Mouse (Mus musculus) MEL (cell line): ENCODE results near the gene Foxf2. TPM values are rescaled to one million over a fixed set of nuclear protein-coding genes. Genes with fewer than 3 reads are reported as not detected.

Experiments
- DNase-seq: peaks from one replicate; pipeline ENCODE4 v3.0.0; 2011; ENCODE audit warnings: low read depth, low spot score
- H3K27ac ChIP-seq: 2 replicates; pipeline ENCODE4 v1.5.1; 2012; ENCODE audit warnings: low read depth, mild to moderate bottlenecking, control low read depth, low read length, moderate library complexity; ENCODE audit not compliant: control insufficient read depth
- H3K27me3 ChIP-seq, 2 experiments: fragments of 150-350 bp in 1 of 2; sonication (generic) in 1 of 2; 2 replicates each; pipeline ENCODE4 v1.6.1; 2012; ENCODE audit warnings: low read length in 2 of 2, mild to moderate bottlenecking in 2 of 2, improper control_type of control experiment in 1 of 2, moderate library complexity in 1 of 2; ENCODE audit not compliant: insufficient read depth in 2 of 2, control insufficient read depth in 1 of 2
- H3K36me3 ChIP-seq, 2 experiments: 2 replicates each; pipeline ENCODE4 v1.6.1; 2012 to 2014; ENCODE audit warnings: low read length in 2 of 2, improper control_type of control experiment in 1 of 2, inconsistent platforms in 1 of 2, mild to moderate bottlenecking in 1 of 2; ENCODE audit not compliant: insufficient read depth in 2 of 2, control insufficient read depth in 1 of 2
- H3K4me1 ChIP-seq, 2 experiments: fragments of 150-350 bp in 1 of 2; sonication (generic) in 1 of 2; 2 replicates each; pipeline ENCODE4 v1.6.1; 2012; ENCODE audit warnings: low read length in 2 of 2, improper control_type of control experiment in 1 of 2, mild to moderate bottlenecking in 1 of 2; ENCODE audit not compliant: insufficient read depth in 2 of 2, control insufficient read depth in 1 of 2
- H3K4me3 ChIP-seq, 2 experiments: fragments of 150-350 bp in 1 of 2; sonication (generic) in 1 of 2; 2 replicates each; pipeline ENCODE4 v1.5.1; 2012; ENCODE audit warnings: low read depth in 2 of 2, low read length in 2 of 2, mild to moderate bottlenecking in 2 of 2, moderate library complexity in 2 of 2, control low read depth in 1 of 2, improper control_type of control experiment in 1 of 2; ENCODE audit not compliant: control insufficient read depth in 1 of 2, insufficient read depth in 1 of 2
- H3K79me2 ChIP-seq: 2 replicates; pipeline ENCODE4 v1.6.1; 2012; ENCODE audit warnings: mild to moderate bottlenecking, low read length, moderate library complexity; ENCODE audit not compliant: control insufficient read depth, poor library complexity, insufficient read depth
- H3K9ac ChIP-seq: 2 replicates; pipeline ENCODE4 v1.6.1; 2012; ENCODE audit warnings: low read depth, mild to moderate bottlenecking, control low read depth, low read length, moderate library complexity; ENCODE audit not compliant: control insufficient read depth, poor library complexity, severe bottlenecking
- H3K9me3 ChIP-seq: fragments of 150-350 bp; sonication (generic); replicated peaks from 2 replicates; pipeline ENCODE4 v1.6.1; 2012; ENCODE audit warnings: mild to moderate bottlenecking, low read length, improper control_type of control experiment, moderate library complexity; ENCODE audit not compliant: insufficient read depth
- BHLHE40 ChIP-seq: IDR thresholded peaks from 2 replicates; pipeline ENCODE4 v1.6.1; 2012; ENCODE audit warnings: low read depth, mild to moderate bottlenecking, inconsistent platforms, low read length, improper control_type of control experiment, borderline replicate concordance
- CHD1 ChIP-seq: IDR thresholded peaks from 2 replicates; pipeline ENCODE4 v1.6.1; 2012; ENCODE audit warnings: low read depth, mild to moderate bottlenecking, inconsistent platforms, low read length, improper control_type of control experiment
- CTCF ChIP-seq, 3 experiments: IDR thresholded peaks in 2 of 3; conservative IDR thresholded peaks in 1 of 3; 2 replicates each; pipeline ENCODE4 v1.5.1; 2011 to 2012; ENCODE audit warnings: low read length in 3 of 3, low read depth in 2 of 3, mild to moderate bottlenecking in 2 of 3, improper control_type of control experiment in 1 of 3, inconsistent platforms in 1 of 3, mixed read lengths in 1 of 3, moderate library complexity in 1 of 3; ENCODE audit not compliant: control insufficient read depth in 1 of 3, insufficient read depth in 1 of 3, poor library complexity in 1 of 3, severe bottlenecking in 1 of 3
- ETS1 ChIP-seq: IDR thresholded peaks from 2 replicates; pipeline ENCODE4 v1.6.1; 2012; ENCODE audit warnings: low read depth, mild to moderate bottlenecking, inconsistent platforms, low read length, improper control_type of control experiment, moderate library complexity
- GATA1 ChIP-seq: IDR thresholded peaks from 2 replicates; pipeline ENCODE4 v1.6.1; 2011; ENCODE audit warnings: low read depth, low read length, improper control_type of control experiment
- HCFC1 ChIP-seq: IDR thresholded peaks from 2 replicates; pipeline ENCODE4 v1.6.1; 2012; ENCODE audit warnings: low read depth, mild to moderate bottlenecking, inconsistent platforms, low read length, improper control_type of control experiment, moderate library complexity
- JUND ChIP-seq: IDR thresholded peaks from 2 replicates; pipeline ENCODE4 v1.6.1; 2011; ENCODE audit warnings: low read depth, mild to moderate bottlenecking, improper control_type of control experiment, low read length
- KAT2A ChIP-seq: conservative IDR thresholded peaks from 2 replicates; pipeline ENCODE4 v1.6.1; 2012; ENCODE audit warnings: low read depth, low read length, improper control_type of control experiment, inconsistent platforms
- MAX ChIP-seq: IDR thresholded peaks from 2 replicates; pipeline ENCODE4 v1.6.1; 2011; ENCODE audit warnings: low read length, improper control_type of control experiment
- MEF2A ChIP-seq: IDR thresholded peaks from 2 replicates; pipeline ENCODE4 v1.6.1; 2014; ENCODE audit warnings: low read depth, mild to moderate bottlenecking, inconsistent platforms, low read length, improper control_type of control experiment; ENCODE audit not compliant: poor library complexity, insufficient replicate concordance, severe bottlenecking; ENCODE audit errors: extremely low read depth
- MXI1 ChIP-seq: IDR thresholded peaks from 2 replicates; pipeline ENCODE4 v1.6.1; 2011; ENCODE audit warnings: mild to moderate bottlenecking, low read depth, low read length, improper control_type of control experiment
- MYB ChIP-seq: IDR thresholded peaks from 2 replicates; pipeline ENCODE4 v1.6.1; 2011; ENCODE audit warnings: mild to moderate bottlenecking, low read depth, low read length, improper control_type of control experiment
- POLR2AphosphoS5 ChIP-seq: IDR thresholded peaks from 2 replicates; pipeline ENCODE4 v1.6.1; 2012; ENCODE audit warnings: low read depth, borderline replicate concordance, mild to moderate bottlenecking, inconsistent platforms, low read length, moderate library complexity, mixed read lengths
- RAD21 ChIP-seq: IDR thresholded peaks from 2 replicates; pipeline ENCODE4 v1.6.1; 2011; ENCODE audit warnings: mild to moderate bottlenecking, low read depth, low read length, improper control_type of control experiment
- RCOR1 ChIP-seq: IDR thresholded peaks from 2 replicates; pipeline ENCODE4 v1.6.1; 2012; ENCODE audit warnings: low read depth, mild to moderate bottlenecking, inconsistent platforms, low read length, improper control_type of control experiment
- SIN3A ChIP-seq: IDR thresholded peaks from 2 replicates; pipeline ENCODE4 v1.6.1; 2012; ENCODE audit warnings: low read length, improper control_type of control experiment, inconsistent platforms
- USF1 ChIP-seq: IDR thresholded peaks from 2 replicates; pipeline ENCODE4 v1.6.1; 2014; ENCODE audit warnings: low read depth, mild to moderate bottlenecking, inconsistent platforms, low read length, improper control_type of control experiment, moderate library complexity
- USF2 ChIP-seq, 2 experiments: IDR thresholded peaks; 2 replicates each; pipeline ENCODE4 v1.6.1; 2011 to 2012; ENCODE audit warnings: improper control_type of control experiment in 2 of 2, low read length in 2 of 2, borderline replicate concordance in 1 of 2, inconsistent platforms in 1 of 2, low read depth in 1 of 2, mild to moderate bottlenecking in 1 of 2; ENCODE audit not compliant: insufficient read depth in 1 of 2
- ZKSCAN1 ChIP-seq: IDR thresholded peaks from 2 replicates; pipeline ENCODE4 v1.6.1; 2012; ENCODE audit warnings: low read depth, mild to moderate bottlenecking, inconsistent platforms, low read length, improper control_type of control experiment, moderate library complexity
- ZNF384 ChIP-seq: IDR thresholded peaks from 2 replicates; pipeline ENCODE4 v1.6.1; 2012; ENCODE audit warnings: low read depth, mild to moderate bottlenecking, inconsistent platforms, low read length, improper control_type of control experiment
- polyA plus RNA-seq, 2 experiments: library from polyadenylated mRNA; stranded (reverse) in 1 of 2; unstranded in 1 of 2; fragments of >175 nt in 1 of 2; fragments of >200 nt in 1 of 2; gene quantifications; 2 replicates each; pipeline versions ENCODE4 v1.2.1 to v1.2.4; 2012; ENCODE audit warnings: low replicate concordance in 2 of 2, low read depth in 1 of 2; ENCODE audit not compliant: insufficient read length in 2 of 2, insufficient read depth in 1 of 2, missing spikeins in 1 of 2
- total RNA-seq: library from RNA; depleted of rRNA; stranded (reverse); fragments of 300-350 nt; gene quantifications from 2 replicates; pipeline ENCODE4 v1.2.3, GENCODE M21; 2012

Foxf2 gene
- total and polyA plus RNA-seq, 3 experiments = not detected

DNA sequence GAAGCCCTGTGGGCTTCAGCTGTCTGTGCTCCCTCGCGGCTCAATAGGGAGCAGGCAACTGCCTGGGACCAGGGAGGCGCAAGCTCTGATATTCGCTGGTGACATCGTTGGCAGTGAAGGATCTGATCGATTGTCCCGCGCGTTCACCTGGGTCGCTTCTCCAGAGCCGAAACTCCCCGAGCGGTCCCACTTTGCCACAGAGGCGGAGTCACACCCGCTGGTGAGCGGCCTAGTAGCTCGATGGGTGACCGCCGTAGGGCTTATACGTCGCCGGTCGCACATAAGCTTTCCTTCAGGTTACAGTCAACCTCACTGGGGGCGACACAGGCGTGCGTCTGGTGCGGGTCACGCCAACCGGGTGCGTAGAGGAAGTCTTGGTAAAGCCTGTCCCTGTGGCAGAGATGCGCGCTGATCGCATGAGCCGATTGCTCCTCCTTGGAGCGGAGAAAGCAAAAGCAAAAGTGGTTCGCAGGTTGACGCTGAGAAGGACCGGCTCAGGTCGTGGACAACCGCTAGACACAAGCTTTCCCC lies 3.8 kb downstream of the Foxf2 start:
- Histone ChIP-seq H3K4me3 (no peak overlapping the region), H3K36me3 (no peaks in the 10 kb centered on the region), H3K4me1 (no peaks in the 10 kb centered on the region), H3K27ac (no peak overlapping the region), H3K79me2 (no peaks in the 10 kb centered on the region), H3K27me3 (no peaks in the 10 kb centered on the region), H3K9ac (no peak overlapping the region), H3K9me3 (no peaks in the 10 kb centered on the region)
- TF ChIP-seq BHLHE40 (no peak), MXI1 (no peak), GATA1 (no peak), MEF2A (no peak), SIN3A (no peak), CHD1 (no peak), MYB (no peak), HCFC1 (no peak), USF2 (IDR thresholded peaks at IDR 0.05; ENCODE audit: borderline replicate concordance in 1 of 2, insufficient read depth in 1 of 2, low read depth in 1 of 2, low read length in 2 of 2) (no peak), KAT2A (no peak), RAD21 (no peak), JUND (no peak)
- DNase-seq = no peak

DNA sequence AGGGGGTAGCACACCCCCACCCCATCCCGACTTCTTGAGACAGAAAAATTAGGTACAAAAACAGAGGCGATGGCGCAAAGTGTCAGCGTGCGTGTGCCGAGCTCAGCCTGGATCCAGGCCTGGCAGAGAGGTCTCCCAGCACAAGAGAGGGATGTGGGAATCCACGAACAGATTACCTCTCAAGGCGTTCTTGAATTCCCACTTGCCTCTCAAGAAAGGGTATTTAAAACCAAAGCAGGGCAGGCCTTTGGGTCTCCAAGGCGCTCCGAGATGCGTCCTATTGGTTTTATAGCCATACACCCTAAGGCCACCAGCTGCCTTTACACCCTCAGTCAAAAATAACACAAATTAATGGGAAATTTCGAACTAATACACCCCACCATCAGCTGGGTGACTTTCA lies 4.4 kb downstream of the Foxf2 start:
- DNase-seq = no peak
- Histone ChIP-seq H3K4me1 (no peaks in the 10 kb centered on the region), H3K27me3 (no peaks in the 10 kb centered on the region), H3K27ac (no peak overlapping the region)
- no peak for TF ChIP-seq ETS1
- TF ChIP-seq ZNF384 = no peak
- TF ChIP-seq HCFC1 = no peak
- no peak for TF ChIP-seq USF2 (IDR thresholded peaks at IDR 0.05; ENCODE audit: borderline replicate concordance in 1 of 2, insufficient read depth in 1 of 2, low read depth in 1 of 2, low read length in 2 of 2)
- TF ChIP-seq RCOR1 = no peak
- TF ChIP-seq ZKSCAN1 = no peak
- no peak for TF ChIP-seq KAT2A
- no peak for TF ChIP-seq MAX
- TF ChIP-seq MEF2A = no peak
- TF ChIP-seq USF1 = no peak
- TF ChIP-seq POLR2AphosphoS5 = no peak
- no peak for TF ChIP-seq BHLHE40
- TF ChIP-seq CTCF (IDR thresholded peaks at IDR 0.05 in 2 of 3, conservative IDR thresholded peaks at IDR 0.05 in 1 of 3; ENCODE audit: control insufficient read depth in 1 of 3, insufficient read depth in 1 of 3, low read depth in 2 of 3, low read length in 3 of 3, poor library complexity in 1 of 3, severe bottlenecking in 1 of 3) = no peak
- TF ChIP-seq, all 39 proteins: peak for 0
- no peaks in the 10 kb centered on the region for H3K9me3 ChIP-seq
- no peaks in the 10 kb centered on the region for H3K79me2 ChIP-seq
- no peaks in the 10 kb centered on the region for H3K36me3 ChIP-seq
- H3K4me3 ChIP-seq = no peak overlapping the region
- H3K9ac ChIP-seq = no peak overlapping the region
